Mouse (Mus musculus) embryonic fibroblast, embryonic 13.5 days (primary cell): Measurements from ENCODE around the gene Thrb.

ENCODE experiments used
- CTCF ChIP-seq: IDR thresholded peaks from 2 replicates; pipeline ENCODE4 v1.5.1; 2011; ENCODE audit warnings: mild to moderate bottlenecking, control low read depth, low read length, moderate library complexity, borderline replicate concordance; ENCODE audit not compliant: insufficient read depth
- POLR2A ChIP-seq: IDR thresholded peaks from 2 replicates; pipeline ENCODE4 v1.6.1; 2011; ENCODE audit warnings: low read depth, mild to moderate bottlenecking, control low read depth, low read length, moderate library complexity

GRCm38 (mm10) chr14:17983390-17983789 lies 323.3 kb downstream of the Thrb start:
- TF ChIP-seq CTCF (no peak), POLR2A (no peak)
